Mouse (Mus musculus) heart, embryonic 11.5 days (tissue): ENCODE results near the gene Olfr541. TPM values are rescaled to one million over a fixed set of nuclear protein-coding genes. Genes with fewer than 3 reads are reported as not detected.

Source experiments
- ATAC-seq: fragments of 200-750 bp; cut with Nextera tagmentation; replicated peaks from 2 replicates; pipeline ENCODE4 v1.8.0; 2017; ENCODE audit warnings: moderate library complexity; ENCODE audit not compliant: insufficient number of reproducible peaks, low FRiP score, low TSS enrichment
- H3K27ac ChIP-seq: fragments of 300-500 bp; sonication (generic); 2 replicates; pipeline ENCODE4 v1.5.1; 2014; ENCODE audit warnings: mild to moderate bottlenecking, low read depth, low read length
- H3K27me3 ChIP-seq: fragments of 300-500 bp; sonication (generic); 2 replicates; pipeline ENCODE4 v1.6.1; 2014; ENCODE audit warnings: mild to moderate bottlenecking, low read length, mixed read lengths; ENCODE audit not compliant: control insufficient read depth, insufficient read depth
- H3K36me3 ChIP-seq: fragments of 300-500 bp; sonication (generic); 2 replicates; pipeline ENCODE4 v1.6.1; 2014; ENCODE audit warnings: mild to moderate bottlenecking, low read length, moderate library complexity, mixed read lengths; ENCODE audit not compliant: control insufficient read depth, insufficient read depth
- H3K4me1 ChIP-seq: fragments of 300-500 bp; sonication (generic); 2 replicates; pipeline ENCODE4 v1.6.1; 2014; ENCODE audit warnings: low read length; ENCODE audit not compliant: control insufficient read depth, insufficient read depth
- H3K4me2 ChIP-seq: fragments of 300-500 bp; sonication (generic); 2 replicates; pipeline ENCODE4 v1.6.1; 2014; ENCODE audit warnings: mild to moderate bottlenecking, moderate library complexity
- H3K4me3 ChIP-seq: fragments of 300-500 bp; sonication (generic); 2 replicates; pipeline ENCODE4 v1.5.1; 2014; ENCODE audit warnings: low read depth, low read length
- H3K9ac ChIP-seq: fragments of 300-500 bp; sonication (generic); 2 replicates; pipeline ENCODE4 v1.6.1; 2014; ENCODE audit warnings: mild to moderate bottlenecking, low read depth, low read length, moderate library complexity
- H3K9me3 ChIP-seq: fragments of 300-500 bp; sonication (generic); replicated peaks from 2 replicates; pipeline ENCODE4 v1.6.1; 2016; ENCODE audit warnings: low read length; ENCODE audit not compliant: control insufficient read depth
- WGBS: fragments of 180-500 bp; shearing (Covaris S2); extraction: QIAGEN DNeasy Blood & Tissue Kit; methylation state at CpG from one replicate; pipeline ENCODE4 v1.1.7; 2014; ENCODE audit not compliant: insufficient replicate concordance; 5-methylcytosine and 5-hydroxymethylcytosine counted together
- polyA plus RNA-seq: library from polyadenylated mRNA; unstranded; fragments of >200 nt; fragmentation: Nextera tagmentation; extraction: Ambion mirVana; gene quantifications from 2 replicates; pipeline ENCODE4 v1.2.1, GENCODE M21; 2014

Gene Olfr541
- polyA plus RNA-seq, 1 experiment from 2014 or later: not detected

DNA sequence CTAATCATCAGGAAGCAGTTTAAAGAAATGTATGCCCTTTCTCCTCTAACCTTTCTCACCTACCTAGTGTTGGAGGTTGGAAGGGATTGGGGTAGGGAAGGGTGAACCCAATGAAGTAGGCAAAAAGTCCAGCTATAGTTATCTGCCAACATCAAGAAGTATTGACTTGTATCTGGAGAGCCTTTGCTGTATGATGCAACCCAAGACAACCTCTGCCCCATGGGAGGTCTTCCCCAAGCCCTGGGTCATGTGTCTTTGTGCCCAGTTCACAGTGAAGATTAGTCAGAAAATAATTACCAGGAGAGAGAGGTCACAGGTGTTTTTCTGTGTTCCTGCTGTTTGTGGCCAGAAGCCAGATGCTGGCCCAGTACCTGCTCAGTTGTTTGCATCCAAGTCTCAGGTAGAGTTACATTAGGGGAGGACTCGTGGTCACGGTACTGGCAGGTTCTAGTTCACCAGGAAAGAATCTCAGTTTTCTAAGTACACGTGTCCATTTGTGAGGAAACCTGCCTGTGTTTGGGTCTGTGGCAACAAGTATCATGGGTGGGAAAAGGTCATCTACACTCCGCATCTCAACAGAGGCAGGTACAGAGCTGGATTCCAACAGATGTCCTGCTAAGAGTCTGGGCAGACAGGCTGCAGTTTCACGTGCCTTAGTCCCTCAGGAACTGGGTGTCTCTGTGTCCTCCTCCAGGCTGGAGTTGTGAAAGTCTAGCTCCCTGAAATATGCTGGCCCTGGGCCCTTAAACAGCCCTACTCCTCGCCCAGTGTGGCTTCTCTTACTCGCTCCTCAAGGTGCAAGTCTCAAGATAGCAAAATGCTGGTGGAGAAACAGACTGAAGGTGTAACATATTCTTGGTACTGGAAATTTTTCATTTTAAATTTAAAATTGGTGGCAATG is 20.3 kb downstream of the Olfr541 start:
- no peak for ATAC-seq
- Histone ChIP-seq H3K36me3 (no peaks in the 10 kb centered on the region), H3K27me3 (no peaks in the 10 kb centered on the region), H3K4me2 (no peak overlapping the region), H3K9ac (no peak overlapping the region), H3K27ac (no peak overlapping the region), H3K9me3 (no peaks in the 10 kb centered on the region), H3K4me3 (no peak overlapping the region), H3K4me1 (no peaks in the 10 kb centered on the region)
- WGBS: 74% methylated on average over 7 of the region's 7 CpGs

- ATAC-seq: no peak
- Histone ChIP-seq H3K36me3 (no peaks in the 10 kb centered on the region), H3K27me3 (no peaks in the 10 kb centered on the region), H3K4me2 (no peak overlapping the region), H3K27ac (no peak overlapping the region), H3K9me3 (no peaks in the 10 kb centered on the region), H3K9ac (no peak overlapping the region), H3K4me3 (no peak overlapping the region), H3K4me1 (no peaks in the 10 kb centered on the region)
- WGBS: 66% methylated on average over 6 of the region's 6 CpGs
These were observed 24.0 kb downstream of the Olfr541 start for GRCm38 (mm10) chr7:140721095-140721494.

DNA sequence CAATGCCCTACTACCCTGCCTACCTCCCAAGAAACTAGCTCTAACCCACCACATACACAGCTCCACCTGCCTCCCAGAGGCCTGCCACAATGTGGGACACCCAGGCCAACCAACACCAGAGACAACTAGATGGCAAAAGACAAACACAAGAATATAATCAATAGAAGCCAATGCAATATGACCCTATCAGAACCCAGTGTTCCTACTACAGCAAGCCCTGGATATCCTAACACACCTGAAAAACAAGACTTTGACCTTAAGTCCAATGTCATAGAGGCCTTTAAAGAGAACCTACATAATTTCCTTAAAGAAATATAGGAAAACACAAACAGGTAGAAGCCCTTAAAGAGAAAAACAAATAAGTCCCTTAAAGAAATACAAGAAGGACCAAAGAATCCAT is 28.5 kb downstream of the Olfr541 start:
- ATAC-seq: no peak
- no peaks in the 10 kb centered on the region for H3K4me1 ChIP-seq
- H3K27ac ChIP-seq: no peak overlapping the region
- no peaks in the 10 kb centered on the region for H3K27me3 ChIP-seq
- H3K9ac ChIP-seq: no peak overlapping the region
- H3K4me2 ChIP-seq: no peak overlapping the region
- no peaks in the 10 kb centered on the region for H3K36me3 ChIP-seq
- H3K9me3 ChIP-seq: no peaks in the 10 kb centered on the region
- no peak overlapping the region for H3K4me3 ChIP-seq

GRCm38 (mm10) chr7:140733162-140733561 is 36.1 kb downstream of the Olfr541 start:
- 66% methylated on average over 2 of the region's 2 CpGs for WGBS
- H3K9me3 ChIP-seq: no peaks in the 10 kb centered on the region
- H3K27me3 ChIP-seq: no peaks in the 10 kb centered on the region
- H3K4me3 ChIP-seq: no peak overlapping the region
- H3K27ac ChIP-seq: no peak overlapping the region
- H3K9ac ChIP-seq: no peak overlapping the region
- ATAC-seq: no peak
- no peaks in the 10 kb centered on the region for H3K36me3 ChIP-seq
- no peaks in the 10 kb centered on the region for H3K4me1 ChIP-seq
- H3K4me2 ChIP-seq: no peak overlapping the region

DNA sequence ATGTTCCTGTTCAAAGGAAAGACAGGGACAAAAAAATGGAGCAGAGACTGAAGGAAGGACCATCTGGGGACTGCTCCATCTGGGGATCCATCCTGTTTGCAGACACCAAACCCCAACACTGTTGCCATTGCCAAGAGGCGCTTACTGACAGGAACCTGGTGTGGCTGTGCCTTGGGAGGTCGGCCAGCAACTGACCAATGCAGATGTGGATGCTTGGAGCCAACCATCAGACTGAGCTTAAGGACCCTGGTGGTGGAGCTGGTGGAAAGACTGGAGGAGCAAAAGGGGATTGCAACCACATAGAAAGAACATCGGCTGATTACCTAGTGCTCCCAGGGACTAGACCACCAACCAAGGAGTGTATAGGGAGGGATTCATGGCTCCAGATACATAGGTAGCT is 50.3 kb downstream of the Olfr541 start:
- H3K4me1 ChIP-seq: no peaks in the 10 kb centered on the region
- H3K27me3 ChIP-seq: no peaks in the 10 kb centered on the region
- WGBS: 73% methylated on average over 3 of the region's 3 CpGs
- H3K27ac ChIP-seq: no peak overlapping the region
- H3K4me2 ChIP-seq: no peak overlapping the region
- H3K4me3 ChIP-seq: no peak overlapping the region
- ATAC-seq: no peak
- no peaks in the 10 kb centered on the region for H3K36me3 ChIP-seq
- no peak overlapping the region for H3K9ac ChIP-seq
- H3K9me3 ChIP-seq: no peaks in the 10 kb centered on the region

DNA sequence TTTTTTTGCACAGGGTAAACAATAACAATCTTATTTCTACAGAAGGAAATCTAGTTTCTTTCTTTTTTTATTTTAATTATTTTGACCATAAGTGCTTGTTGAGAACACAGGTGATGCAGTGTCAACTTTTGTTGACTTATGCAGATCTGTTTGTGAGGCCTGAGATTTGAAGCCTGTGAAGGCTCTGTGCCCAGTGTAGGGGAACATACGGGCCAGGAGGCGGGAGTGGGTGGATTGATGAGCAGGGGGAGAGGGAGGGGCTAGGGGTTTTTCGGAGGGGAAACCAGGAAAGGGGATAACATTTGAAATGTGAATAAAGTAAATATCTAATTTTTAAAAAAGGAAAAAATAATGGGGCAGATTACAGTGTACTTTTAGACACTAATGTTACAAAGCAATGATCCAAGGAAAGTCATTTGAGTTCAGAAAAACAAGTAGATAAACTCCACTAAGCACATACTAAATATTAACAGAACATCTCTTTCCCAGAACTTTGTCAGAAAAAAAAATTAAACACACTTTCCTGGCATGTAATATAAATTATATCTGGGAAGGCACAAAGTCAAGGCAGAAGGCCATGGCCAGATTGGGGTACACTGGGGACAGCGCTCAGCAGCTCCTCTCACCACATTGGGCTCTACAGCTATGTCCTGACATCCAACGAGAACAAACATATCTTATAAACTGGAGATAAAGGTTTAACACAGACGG is 51.2 kb downstream of the Olfr541 start:
- no peak for ATAC-seq

GRCm38 (mm10) chr7:140748827-140749160 is 51.7 kb downstream of the Olfr541 start:
- no peak overlapping the region for H3K27ac ChIP-seq
- no peak for ATAC-seq
- no peak overlapping the region for H3K4me2 ChIP-seq
- 71% methylated on average over 3 of the region's 3 CpGs for WGBS
- no peak overlapping the region for H3K9ac ChIP-seq
- H3K27me3 ChIP-seq: no peaks in the 10 kb centered on the region
- H3K4me3 ChIP-seq: no peak overlapping the region
- H3K36me3 ChIP-seq: no peaks in the 10 kb centered on the region
- no peaks in the 10 kb centered on the region for H3K9me3 ChIP-seq
- H3K4me1 ChIP-seq: no peaks in the 10 kb centered on the region

More for the DNA sequence above, 51.2 kb downstream of the Olfr541 start:
- H3K36me3 ChIP-seq: no peaks in the 10 kb centered on the region
- no peak overlapping the region for H3K4me2 ChIP-seq
- no peaks in the 10 kb centered on the region for H3K9me3 ChIP-seq
- no peaks in the 10 kb centered on the region for H3K27me3 ChIP-seq
- no peak overlapping the region for H3K9ac ChIP-seq
- no peaks in the 10 kb centered on the region for H3K4me1 ChIP-seq
- WGBS: 74% methylated on average over 6 of the region's 6 CpGs
- no peak overlapping the region for H3K4me3 ChIP-seq
- no peak overlapping the region for H3K27ac ChIP-seq

DNA sequence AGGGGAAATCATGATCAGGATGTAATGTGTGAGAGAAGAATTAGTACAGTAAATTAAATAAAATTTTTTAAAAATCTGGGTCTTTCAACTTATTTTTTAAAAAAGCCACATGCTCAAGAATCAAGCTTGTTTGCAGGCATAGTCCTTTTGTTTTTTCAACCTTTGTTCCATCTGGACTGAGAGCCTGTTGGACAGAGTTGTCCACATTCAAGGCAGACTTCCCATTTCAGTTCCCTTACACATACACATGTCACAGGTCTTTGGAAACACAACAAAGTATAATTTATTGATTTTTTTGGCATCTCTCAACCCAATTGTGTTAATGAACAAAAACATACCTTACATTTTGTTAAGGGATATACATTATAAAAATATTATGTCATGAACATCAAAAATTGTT is 57.5 kb downstream of the Olfr541 start:
- Histone ChIP-seq H3K4me1 (no peaks in the 10 kb centered on the region), H3K27ac (no peak overlapping the region), H3K4me3 (no peak overlapping the region), H3K36me3 (no peaks in the 10 kb centered on the region), H3K9ac (no peak overlapping the region), H3K9me3 (no peaks in the 10 kb centered on the region), H3K27me3 (no peaks in the 10 kb centered on the region), H3K4me2 (no peak overlapping the region)
- ATAC-seq: no peak
